Mouse (Mus musculus) neural tube, embryonic 10.5 days (tissue): ENCODE results near the gene Jsrp1.

Experiments
- DNase-seq: peaks from one replicate; pipeline ENCODE4 v3.0.0-alpha.2; 2017; ENCODE audit warnings: low spot score; ENCODE audit errors: extremely low spot score

The Jsrp1 gene

GRCm38 (mm10) chr10:80793033-80793784 is 20.1 kb downstream of the Jsrp1 start:
- no peak for DNase-seq

DNA sequence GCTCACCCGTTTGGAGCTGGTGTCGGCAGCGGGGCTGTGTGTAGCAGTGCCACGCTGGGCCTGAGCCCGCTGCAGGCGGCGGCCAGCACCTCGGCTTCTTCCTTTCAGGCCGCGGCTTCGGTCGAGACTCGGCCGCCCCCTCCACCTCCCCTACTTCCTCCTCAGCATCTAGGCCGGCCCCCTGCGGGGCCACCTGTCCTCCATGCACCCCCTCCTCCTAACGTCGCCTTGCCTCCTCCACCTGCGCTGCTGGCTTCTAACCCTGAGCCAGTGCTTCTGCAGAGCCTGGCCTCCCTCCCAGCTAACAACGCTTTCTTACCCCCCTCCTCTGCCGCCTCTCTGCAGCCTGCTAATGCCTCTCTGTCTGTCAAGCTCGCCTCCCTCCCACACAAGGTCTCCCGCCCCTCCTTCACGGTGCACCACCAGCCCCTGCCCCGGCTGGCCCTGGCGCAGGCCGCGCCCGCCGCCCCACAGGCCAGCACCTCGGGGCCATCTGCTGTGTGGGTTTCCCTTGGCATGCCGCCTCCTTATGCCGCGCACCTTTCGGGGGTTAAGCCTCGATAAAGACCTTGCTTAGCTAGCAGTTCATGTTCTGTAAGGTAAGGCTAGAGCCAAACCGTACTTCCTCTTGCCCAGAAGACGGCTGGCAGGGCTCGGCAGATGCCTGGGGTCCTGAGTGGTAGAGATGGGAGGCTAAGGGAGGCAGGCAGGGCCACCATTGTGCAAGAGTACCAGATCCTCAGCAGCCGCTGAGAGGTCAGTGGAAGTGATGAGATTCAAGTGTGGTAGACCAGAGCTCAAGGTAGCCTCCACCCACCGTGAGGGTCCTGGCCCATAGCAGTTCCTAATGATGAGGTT is 20.9 kb downstream of the Jsrp1 start:
- DNase-seq, result no peak

DNA sequence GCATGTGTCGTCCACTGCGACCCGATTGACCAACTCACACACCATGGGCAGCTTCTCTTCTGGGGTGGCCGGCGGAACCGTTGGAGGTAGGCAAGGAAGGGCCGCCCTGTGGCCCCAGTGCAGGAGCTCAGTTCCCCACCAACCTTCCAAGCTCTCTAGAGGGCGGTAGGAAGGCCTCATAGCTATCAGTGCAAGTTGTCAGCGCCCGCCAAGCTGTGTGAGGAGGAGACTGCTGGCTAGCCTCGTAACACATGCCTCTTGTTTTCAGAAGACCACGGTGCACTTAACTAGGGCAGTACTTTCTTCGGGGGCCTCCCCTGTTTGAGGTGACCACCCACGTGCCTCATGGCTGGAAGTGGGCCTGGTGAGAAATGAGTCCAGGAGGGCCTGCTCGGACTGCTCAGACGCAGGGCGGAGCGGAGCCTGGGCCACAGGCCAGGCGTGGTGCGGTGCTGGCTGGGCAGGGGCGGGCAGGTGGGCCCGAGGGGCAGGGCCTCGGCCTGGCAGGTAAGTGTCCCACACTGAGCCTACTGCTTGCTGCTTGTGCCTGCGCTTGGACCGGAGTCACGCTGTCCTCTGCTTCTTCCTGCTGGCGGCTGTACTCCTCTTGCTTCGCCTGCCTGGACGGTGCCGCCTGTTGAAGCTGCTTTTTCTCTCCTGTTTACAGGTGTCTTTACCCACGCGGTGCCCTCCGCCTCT is 21.7 kb downstream of the Jsrp1 start:
- DNase-seq, result no peak

DNA sequence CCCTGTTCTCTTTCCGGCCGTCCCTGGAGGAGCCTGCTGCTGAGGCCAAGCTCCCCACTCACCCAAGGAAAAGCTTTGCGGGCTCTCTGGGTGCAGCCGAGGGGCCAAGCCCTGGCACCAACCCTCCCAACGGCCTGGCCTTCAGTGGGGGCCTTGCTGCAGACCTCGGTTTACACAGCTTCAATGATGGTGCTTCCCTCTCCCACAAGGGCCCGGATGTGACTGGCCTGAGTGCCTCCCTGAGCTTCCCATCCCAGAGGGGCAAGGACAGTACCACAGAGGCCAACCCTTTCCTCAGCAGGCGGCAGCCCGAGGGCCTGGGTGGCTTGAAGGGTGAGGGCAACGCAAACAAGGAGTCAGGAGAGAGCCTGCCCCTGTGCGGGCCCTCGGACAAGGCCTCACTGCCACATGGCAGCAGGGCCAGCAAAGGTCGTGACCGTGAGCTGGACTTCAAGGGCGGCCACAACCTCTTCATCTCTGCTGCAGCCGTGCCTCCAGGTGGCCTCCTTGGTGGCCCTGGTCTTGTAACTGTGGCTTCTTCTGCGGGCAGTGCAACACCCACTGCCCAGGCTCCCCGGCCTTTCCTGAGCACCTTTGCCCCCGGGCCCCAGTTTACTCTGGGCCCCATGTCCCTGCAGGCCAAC is 22.4 kb downstream of the Jsrp1 start:
- DNase-seq, result no peak

DNA sequence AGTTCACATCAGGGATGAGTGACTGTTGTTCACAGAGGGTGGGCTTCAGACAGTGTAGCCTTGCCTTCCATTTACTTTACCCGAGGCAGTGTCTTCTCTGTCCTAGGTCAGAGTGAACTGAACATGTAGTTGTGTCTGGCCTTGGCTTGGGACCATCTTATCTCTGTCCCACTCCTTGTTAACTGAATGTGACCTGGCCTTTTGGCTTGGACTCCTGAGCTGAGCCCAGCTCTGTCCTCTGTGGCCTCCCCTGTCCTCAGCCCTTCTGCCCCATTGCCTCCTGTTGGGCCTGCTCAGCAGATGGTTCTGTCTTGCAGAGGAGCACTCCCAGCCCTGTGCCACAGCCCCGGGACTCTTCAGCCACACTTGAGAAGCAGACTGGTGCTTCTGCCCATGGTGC is 25.8 kb downstream of the Jsrp1 start:
- no peak for DNase-seq

- DNase-seq, result no peak
Observed at GRCm38 (mm10) chr10:80785963-80786362, 27.3 kb downstream of the Jsrp1 start.

DNA sequence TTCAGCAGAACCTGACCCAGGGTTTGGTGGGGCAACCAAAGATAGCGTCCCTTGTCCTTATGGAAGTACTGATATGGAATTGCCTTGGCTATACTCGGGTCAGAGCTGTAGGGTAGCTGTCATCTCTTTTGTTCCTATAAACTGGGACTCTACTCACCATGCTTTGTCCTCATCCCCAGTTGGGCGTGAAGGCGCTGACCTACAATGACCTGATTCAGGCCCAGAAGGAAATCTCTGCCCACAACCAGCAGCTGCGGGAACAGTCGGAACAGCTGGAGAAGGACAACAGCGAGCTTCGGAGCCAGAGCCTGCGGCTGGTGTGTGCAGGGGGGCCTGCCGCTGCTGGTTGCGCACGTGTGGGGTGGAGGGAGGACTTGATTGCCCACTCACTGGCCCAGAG is 28.4 kb downstream of the Jsrp1 start:
- no peak for DNase-seq

- DNase-seq, result no peak
Observed at GRCm38 (mm10) chr10:80784302-80784701, 29.0 kb downstream of the Jsrp1 start.

DNA sequence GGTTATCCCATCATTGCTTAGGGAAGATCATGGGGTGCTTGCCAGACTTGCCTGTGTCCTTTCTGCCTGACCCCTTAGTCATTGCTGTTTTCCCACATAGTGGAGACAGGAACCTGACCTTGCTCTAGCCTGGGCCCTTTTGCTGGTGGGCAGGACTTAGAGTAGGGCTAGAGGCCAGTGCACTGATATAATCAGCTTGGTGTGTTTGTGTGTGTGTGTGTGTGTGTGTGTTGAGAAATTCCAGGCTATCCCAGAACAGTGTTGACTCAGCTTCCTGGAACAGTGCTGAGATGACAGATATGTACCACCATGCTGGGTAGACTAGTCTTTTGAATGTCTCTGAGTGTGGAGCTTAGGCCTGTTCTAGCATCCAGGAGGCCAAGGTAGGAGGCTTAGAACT is 33.7 kb downstream of the Jsrp1 start:
- no peak for DNase-seq

- no peak for DNase-seq
Observed at GRCm38 (mm10) chr10:80777123-80777522, 36.2 kb downstream of the Jsrp1 start.

GRCm38 (mm10) chr10:80776358-80776869 is 36.9 kb downstream of the Jsrp1 start:
- no peak for DNase-seq

- DNase-seq, result no peak
Observed at GRCm38 (mm10) chr10:80775731-80776130, 37.6 kb downstream of the Jsrp1 start.

GRCm38 (mm10) chr10:80774981-80775380 is 38.3 kb downstream of the Jsrp1 start:
- DNase-seq, result no peak

DNA sequence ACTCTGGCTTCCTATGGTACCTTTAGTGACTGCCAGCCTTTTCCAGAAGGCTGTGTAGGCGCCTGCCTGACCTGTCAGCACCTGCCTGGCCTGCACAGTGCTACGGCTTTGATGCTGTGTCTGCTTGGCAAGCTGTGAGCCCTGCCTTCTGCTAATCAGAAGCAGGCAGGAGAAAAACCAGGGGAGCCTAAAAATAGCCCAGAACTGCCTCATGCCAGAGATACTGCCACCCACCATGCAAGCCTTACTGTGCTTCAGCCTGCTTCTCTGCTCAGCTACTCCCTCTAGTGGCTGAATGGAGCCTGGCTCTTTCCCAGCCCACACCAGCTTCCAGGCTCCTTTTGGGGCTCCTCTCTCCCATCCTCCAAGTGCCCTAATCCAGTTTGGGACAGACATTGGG is 38.7 kb downstream of the Jsrp1 start:
- DNase-seq, result peak; percentile 66

DNA sequence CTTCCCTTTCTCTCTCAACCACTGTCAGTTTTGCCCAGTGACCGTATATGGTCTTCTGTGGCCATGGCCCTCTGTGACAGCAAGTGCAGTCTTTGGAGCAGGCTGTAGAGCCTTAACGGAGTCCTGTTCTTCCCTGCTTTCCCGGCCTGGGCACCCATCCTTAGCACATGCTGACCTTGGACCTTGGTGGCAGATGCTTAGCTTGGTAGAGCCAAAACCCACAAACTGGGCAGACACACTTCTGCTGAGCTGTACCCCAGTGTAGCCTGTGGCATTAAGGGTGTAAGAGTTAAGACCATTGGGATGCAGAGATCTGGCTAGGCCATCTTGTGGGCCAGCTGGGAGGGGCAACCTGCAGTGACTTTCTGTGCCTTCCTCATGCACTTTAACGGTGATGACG is 39.5 kb downstream of the Jsrp1 start:
- no peak for DNase-seq

- DNase-seq, result no peak
Observed at GRCm38 (mm10) chr10:80768365-80768764, 44.9 kb downstream of the Jsrp1 start.

DNA sequence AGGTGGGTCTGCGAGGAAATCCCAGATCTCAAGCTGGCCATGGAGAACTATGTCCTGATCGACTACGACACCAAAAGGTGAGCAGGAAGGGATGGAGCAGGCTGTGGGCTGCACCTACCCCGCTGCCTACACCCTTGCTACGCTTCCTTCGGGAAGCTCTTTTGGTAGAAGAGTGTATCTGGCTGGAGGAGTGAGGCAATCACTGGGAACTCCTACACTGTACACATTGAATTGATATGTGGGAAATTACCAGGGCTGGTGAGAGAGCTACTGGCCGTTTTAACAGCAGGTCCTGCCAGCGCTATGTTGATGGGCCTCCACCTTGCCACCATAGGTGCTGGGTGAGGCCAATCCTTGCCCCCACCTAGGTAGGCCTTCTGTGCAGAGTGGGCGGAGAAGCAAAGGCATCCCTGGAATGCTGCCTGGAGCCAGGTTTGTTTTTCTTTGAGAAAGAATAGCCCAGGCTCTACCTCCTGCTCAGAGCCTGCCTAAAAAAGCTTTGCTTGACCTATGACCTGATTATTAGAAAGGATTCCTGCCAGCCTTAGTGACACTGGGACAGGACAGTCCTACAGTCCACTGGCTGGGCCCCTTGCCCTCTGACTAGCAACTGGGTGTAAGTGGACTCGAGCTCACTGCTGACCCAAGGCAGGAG is 47.0 kb downstream of the Jsrp1 start:
- no peak for DNase-seq

- no peak for DNase-seq
Observed at GRCm38 (mm10) chr10:80765746-80766145, 47.6 kb downstream of the Jsrp1 start.

GRCm38 (mm10) chr10:80763502-80763901 is 49.8 kb downstream of the Jsrp1 start:
- no peak for DNase-seq

- DNase-seq, result no peak
Observed at GRCm38 (mm10) chr10:80761821-80762220, 51.5 kb downstream of the Jsrp1 start.
